Mouse (Mus musculus) embryonic facial prominence, embryonic 15.5 days (tissue): ENCODE data around the gene Loxl3. TPM values are rescaled to one million over a fixed set of nuclear protein-coding genes. Genes with fewer than 3 reads are reported as not detected.

ENCODE experiments used
- ATAC-seq: fragments of 200-750 bp; cut with Nextera tagmentation; 2 replicates; pipeline ENCODE4 v1.8.0; 2017; ENCODE audit warnings: low read depth, moderate TSS enrichment; ENCODE audit not compliant: insufficient number of reproducible peaks, low FRiP score, low TSS enrichment
- H3K27ac ChIP-seq: fragments of 300-500 bp; sonication (generic); replicated peaks from 2 replicates; pipeline ENCODE4 v1.5.1; 2015; ENCODE audit warnings: mild to moderate bottlenecking, inconsistent platforms
- H3K27me3 ChIP-seq: fragments of 300-500 bp; sonication (generic); 2 replicates; pipeline ENCODE4 v1.6.1; 2015; ENCODE audit warnings: inconsistent platforms
- H3K36me3 ChIP-seq: fragments of 300-500 bp; sonication (generic); 2 replicates; pipeline ENCODE4 v1.6.1; 2015; ENCODE audit warnings: mild to moderate bottlenecking, inconsistent platforms
- H3K4me1 ChIP-seq: fragments of 300-500 bp; sonication (generic); 2 replicates; pipeline ENCODE4 v1.6.1; 2015; ENCODE audit warnings: inconsistent platforms
- H3K4me2 ChIP-seq: fragments of 300-500 bp; sonication (generic); replicated peaks from 2 replicates; pipeline ENCODE4 v1.6.1; 2015; ENCODE audit warnings: mild to moderate bottlenecking, inconsistent platforms
- H3K4me3 ChIP-seq: fragments of 300-500 bp; sonication (generic); replicated peaks from 2 replicates; pipeline ENCODE4 v1.5.1; 2015; ENCODE audit warnings: mild to moderate bottlenecking, inconsistent platforms
- H3K9ac ChIP-seq: fragments of 300-500 bp; sonication (generic); 2 replicates; pipeline ENCODE4 v1.6.1; 2015; ENCODE audit warnings: inconsistent platforms
- H3K9me3 ChIP-seq: fragments of 300-500 bp; sonication (generic); replicated peaks from 2 replicates; pipeline ENCODE4 v1.6.1; 2016; ENCODE audit warnings: inconsistent platforms
- WGBS: fragments of 180-500 bp; shearing (Covaris S2); methylation state at CpG from one replicate; pipeline ENCODE4 v1.1.7; 2015; 5-methylcytosine and 5-hydroxymethylcytosine counted together
- polyA plus RNA-seq: library from polyadenylated mRNA; unstranded; fragments of >200 nt; fragmentation: Nextera tagmentation; extraction: Ambion mirVana; gene quantifications from 2 replicates; pipeline ENCODE4 v1.2.1, GENCODE M21; 2015

Loxl3 gene
- polyA plus RNA-seq, 1 experiment from 2014 or later: 25.4 TPM

DNA sequence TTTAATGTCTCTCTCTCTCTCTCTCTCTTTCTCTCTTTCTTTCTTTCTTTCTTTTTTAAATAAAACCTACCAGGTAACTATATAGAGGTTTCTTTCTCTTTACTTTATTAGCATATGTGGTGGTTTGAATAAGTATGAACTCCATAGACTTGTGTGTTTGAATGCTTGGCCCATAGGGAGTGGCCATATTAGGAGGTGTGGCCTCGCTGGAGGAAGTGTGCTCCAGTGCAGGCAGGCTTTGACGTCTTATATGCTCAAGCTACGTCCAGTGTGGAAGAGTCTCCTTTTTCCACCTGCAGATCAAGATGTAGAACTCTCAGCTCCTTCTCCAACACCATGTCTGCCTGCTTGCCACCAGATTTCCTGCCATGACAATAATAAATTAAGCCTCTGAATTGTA is 14.9 kb upstream of the Loxl3 start:
- no peaks in the 10 kb centered on the region for H3K4me1 ChIP-seq
- no peak overlapping the region for H3K4me3 ChIP-seq
- no peaks in the 10 kb centered on the region for H3K9me3 ChIP-seq
- ATAC-seq: no peak
- no peak overlapping the region for H3K27ac ChIP-seq
- no peaks in the 10 kb centered on the region for H3K27me3 ChIP-seq
- H3K4me2 ChIP-seq: no peak overlapping the region
- H3K9ac ChIP-seq: no peak overlapping the region
- 66% methylated on average over 3 of the region's 3 CpGs for WGBS
- H3K36me3 ChIP-seq: no peaks in the 10 kb centered on the region

DNA sequence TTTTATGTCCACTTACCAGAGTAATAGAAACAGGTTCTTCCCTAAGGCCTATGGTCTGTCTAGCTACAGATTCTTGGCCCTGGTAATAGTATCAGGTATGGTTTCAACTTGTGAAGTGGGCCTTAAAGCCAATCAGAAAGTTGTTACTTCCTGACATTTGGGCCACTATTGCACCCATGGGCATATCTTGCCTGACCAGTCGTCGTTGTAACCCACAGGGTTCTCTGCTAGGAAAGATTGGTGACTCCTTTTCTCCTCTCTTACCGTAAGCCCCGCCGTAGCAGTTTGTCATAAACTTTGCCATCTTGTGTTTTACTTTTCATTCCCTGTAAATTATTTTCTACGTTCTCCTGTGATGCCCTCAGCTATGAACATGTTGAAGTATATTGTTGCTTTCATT is 13.9 kb upstream of the Loxl3 start:
- Histone ChIP-seq H3K36me3 (no peaks in the 10 kb centered on the region), H3K27ac (no peak overlapping the region), H3K27me3 (no peaks in the 10 kb centered on the region), H3K4me3 (no peak overlapping the region), H3K9ac (no peak overlapping the region), H3K4me2 (no peak overlapping the region), H3K9me3 (no peaks in the 10 kb centered on the region), H3K4me1 (no peaks in the 10 kb centered on the region)
- WGBS: 92% methylated on average over 6 of the region's 6 CpGs
- ATAC-seq: no peak

DNA sequence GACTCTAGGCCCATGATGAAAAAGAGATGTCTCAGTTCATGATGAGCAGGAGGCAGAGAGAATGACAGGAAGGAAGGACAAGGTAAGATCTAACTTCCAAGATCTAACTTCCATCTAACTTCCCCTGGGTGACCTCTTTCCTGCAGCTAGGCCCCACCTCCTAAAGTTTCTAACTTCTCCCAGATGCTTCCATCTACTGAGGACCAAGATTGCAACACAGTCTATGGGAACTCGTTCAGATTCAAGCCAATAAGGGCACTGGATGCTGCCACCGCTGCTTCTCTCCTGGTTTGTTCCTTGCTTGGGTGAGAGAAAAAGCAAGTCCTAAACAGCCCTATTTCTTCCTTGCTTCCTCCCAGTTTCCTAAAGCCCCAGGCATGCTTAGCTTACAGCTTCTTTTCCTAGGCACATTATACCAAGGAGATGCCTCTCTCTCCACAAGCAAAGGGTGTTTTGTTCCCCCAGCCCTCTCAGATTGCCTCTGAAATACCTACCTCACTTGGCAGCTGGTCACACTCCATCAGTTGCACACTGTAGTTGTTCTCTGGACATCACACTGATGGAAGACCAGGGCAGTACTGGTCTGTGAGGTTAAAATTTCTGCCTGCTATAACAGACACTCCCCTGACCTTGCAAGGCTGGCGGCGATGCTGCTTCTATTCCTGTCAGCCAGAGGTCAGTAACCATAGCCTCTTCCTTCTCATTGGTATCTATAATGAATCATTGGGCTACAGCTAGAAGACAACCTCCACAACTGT is 13.0 kb upstream of the Loxl3 start:
- WGBS: 70% methylated on average over 4 of the region's 4 CpGs
- H3K9ac ChIP-seq: no peak overlapping the region
- no peak overlapping the region for H3K4me2 ChIP-seq
- H3K27me3 ChIP-seq: no peaks in the 10 kb centered on the region
- H3K9me3 ChIP-seq: no peaks in the 10 kb centered on the region
- H3K4me3 ChIP-seq: no peak overlapping the region
- ATAC-seq: no peak
- H3K36me3 ChIP-seq: no peaks in the 10 kb centered on the region
- H3K27ac ChIP-seq: no peak overlapping the region
- H3K4me1 ChIP-seq: no peaks in the 10 kb centered on the region

DNA sequence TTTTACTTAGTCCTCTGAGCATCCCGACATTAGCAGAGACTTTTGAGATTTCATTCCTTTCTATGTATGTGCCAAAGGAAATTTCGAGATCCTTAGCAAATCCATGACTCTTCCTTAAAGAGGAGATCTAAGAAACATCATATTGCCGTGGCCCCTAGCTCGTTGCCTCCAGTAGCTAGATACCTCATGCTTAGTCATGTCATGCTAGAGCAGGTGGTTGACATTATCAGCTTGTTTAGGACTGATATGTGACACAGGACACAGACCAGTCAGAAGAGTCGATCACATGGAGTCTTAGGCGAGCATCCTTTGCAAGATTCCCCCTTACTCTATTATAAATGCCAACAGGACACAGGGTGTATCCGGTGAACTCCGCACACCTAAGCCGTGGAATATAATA is 11.0 kb upstream of the Loxl3 start:
- Histone ChIP-seq H3K4me1 (peaks cover 7% of the 10 kb centered on the region; the same call in 1 of the 2 replicates), H3K36me3 (no peaks in the 10 kb centered on the region), H3K4me3 (no peak overlapping the region), H3K9ac (no peak overlapping the region), H3K27me3 (no peaks in the 10 kb centered on the region), H3K9me3 (no peaks in the 10 kb centered on the region), H3K4me2 (no peak overlapping the region), H3K27ac (no peak overlapping the region)
- ATAC-seq: no peak
- 84% methylated on average over 9 of the region's 9 CpGs for WGBS

DNA sequence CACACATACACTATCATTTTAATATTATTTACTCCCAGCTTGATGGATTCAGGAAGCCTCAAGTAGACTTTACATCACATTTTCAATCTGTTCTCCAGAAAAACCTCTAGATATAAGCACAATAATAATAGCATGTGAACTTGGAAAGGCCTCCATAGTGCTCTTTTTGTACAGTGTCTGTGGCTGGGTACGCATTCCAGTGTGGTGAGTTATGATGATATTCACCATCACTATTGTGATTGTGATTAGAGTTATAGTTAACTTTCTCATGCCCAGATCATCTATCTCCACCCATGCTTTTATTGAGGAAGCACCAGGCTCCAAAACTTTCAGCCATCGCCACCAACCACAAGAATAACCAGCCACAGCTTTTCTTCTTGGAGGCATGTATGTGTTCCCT is 10.2 kb upstream of the Loxl3 start:
- no peak for ATAC-seq
- peaks cover 11% of the 10 kb centered on the region; the same call in 1 of the 2 replicates for H3K4me1 ChIP-seq
- WGBS: 83% methylated on average over 2 of the region's 2 CpGs

DNA sequence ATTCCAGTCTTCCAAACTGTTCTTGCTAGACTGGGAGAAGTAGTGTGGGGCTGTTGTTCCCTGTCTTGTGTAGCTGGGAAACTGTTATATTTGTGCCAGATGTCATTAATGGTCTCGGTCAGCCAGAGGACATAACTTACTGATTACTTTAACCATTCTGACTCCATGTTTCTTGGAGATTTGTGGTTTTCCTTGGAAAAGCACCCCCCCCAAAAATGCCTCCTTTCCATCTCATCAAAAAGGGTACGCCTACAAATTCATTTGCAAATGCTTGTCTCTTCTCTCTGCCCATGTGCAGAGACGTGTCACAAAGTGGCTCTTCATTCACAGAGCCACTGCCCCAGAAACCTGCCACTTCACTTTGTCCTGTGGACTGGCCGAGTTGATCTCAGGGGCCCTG is 9.6 kb upstream of the Loxl3 start:
- no peak overlapping the region for H3K9ac ChIP-seq
- no peak overlapping the region for H3K4me2 ChIP-seq
- no peaks in the 10 kb centered on the region for H3K27me3 ChIP-seq
- H3K4me1 ChIP-seq: peaks cover 17% of the 10 kb centered on the region
- no peaks in the 10 kb centered on the region for H3K9me3 ChIP-seq
- ATAC-seq: no peak
- H3K36me3 ChIP-seq: no peaks in the 10 kb centered on the region
- no peak overlapping the region for H3K4me3 ChIP-seq
- WGBS: 52% methylated on average over 4 of the region's 4 CpGs
- H3K27ac ChIP-seq: no peak overlapping the region

More for the DNA sequence above, 10.2 kb upstream of the Loxl3 start:
- Histone ChIP-seq H3K27ac (no peak overlapping the region), H3K36me3 (no peaks in the 10 kb centered on the region), H3K4me2 (no peak overlapping the region), H3K9me3 (no peaks in the 10 kb centered on the region), H3K27me3 (no peaks in the 10 kb centered on the region), H3K9ac (no peak overlapping the region), H3K4me3 (no peak overlapping the region)

DNA sequence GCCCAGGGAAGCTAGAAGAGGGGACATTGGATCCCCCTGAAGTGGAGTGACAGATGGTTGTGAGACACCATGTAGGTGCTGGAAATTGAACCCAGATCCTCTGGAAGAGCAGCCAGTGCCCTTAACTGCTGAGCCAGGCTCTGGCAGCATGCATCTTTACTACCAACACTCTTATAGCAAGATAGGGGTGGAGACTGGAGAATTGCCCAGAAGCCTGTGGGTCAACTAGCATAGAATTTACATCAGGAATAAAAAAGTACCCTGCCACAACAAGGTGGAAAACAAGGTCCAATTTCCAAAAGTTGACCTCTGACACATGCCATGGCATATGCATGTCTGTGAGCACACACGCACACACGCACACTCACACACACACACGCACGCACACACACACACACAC is 8.8 kb upstream of the Loxl3 start:
- ATAC-seq: no peak
- 99% methylated on average over 4 of the region's 4 CpGs for WGBS
- peaks cover 5% of the 10 kb centered on the region; the same call in 1 of the 2 replicates for H3K27me3 ChIP-seq
- H3K9me3 ChIP-seq: no peaks in the 10 kb centered on the region
- peaks cover 21% of the 10 kb centered on the region for H3K4me1 ChIP-seq
- no peak overlapping the region for H3K4me2 ChIP-seq
- H3K4me3 ChIP-seq: no peak overlapping the region
- no peak overlapping the region for H3K9ac ChIP-seq
- no peak overlapping the region for H3K27ac ChIP-seq
- H3K36me3 ChIP-seq: no peaks in the 10 kb centered on the region

DNA sequence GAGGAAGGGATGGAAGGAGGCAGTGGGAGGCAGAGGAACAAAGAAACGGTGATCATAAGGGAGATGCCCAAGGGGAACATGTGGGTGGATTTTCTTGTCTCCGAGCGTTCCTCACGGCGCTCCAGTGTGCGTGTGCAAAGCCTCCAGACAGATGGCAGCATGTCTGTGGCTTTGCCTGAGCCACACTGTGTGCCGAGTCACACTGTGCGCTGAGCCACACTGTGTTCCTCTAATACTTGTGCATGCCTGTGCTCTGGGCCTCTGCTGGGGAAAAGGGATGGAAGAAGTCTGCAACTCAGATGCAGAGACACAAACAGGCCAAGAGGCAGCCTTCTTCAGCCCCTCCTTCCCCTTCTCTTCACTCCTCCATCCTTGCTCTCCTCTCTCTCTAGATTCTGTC is 6.7 kb upstream of the Loxl3 start:
- Histone ChIP-seq H3K4me3 (no peak overlapping the region), H3K4me1 (peaks cover 32% of the 10 kb centered on the region), H3K9me3 (no peaks in the 10 kb centered on the region), H3K36me3 (no peaks in the 10 kb centered on the region), H3K27ac (peak overlapping the region; percentile 39; the same call in 1 of the 2 replicates), H3K27me3 (peaks cover 19% of the 10 kb centered on the region), H3K4me2 (no peak overlapping the region), H3K9ac (no peak overlapping the region)
- WGBS: 59% methylated on average over 8 of the region's 8 CpGs
- no peak; the same call in 1 of the 2 replicates for ATAC-seq

DNA sequence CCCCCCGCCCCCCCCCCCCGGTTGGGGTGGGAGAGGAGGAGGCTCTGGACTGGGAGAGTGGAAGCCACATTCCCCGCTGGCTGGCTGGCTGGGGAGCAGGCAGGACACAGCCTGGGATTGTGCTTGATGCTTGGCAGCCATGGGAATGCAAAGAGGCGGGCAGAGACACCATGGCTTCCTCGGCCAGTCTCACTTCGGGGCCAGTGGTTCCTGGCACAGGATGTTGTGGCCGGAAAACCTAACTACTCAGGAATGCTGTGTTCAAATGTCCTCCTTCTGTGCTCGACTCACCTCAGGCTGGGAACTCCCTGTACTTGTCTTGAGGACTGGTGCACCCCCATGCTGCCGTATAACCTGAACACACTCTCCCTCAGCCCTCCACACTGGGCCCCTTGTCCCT is 6.3 kb upstream of the Loxl3 start:
- no peak overlapping the region for H3K9ac ChIP-seq
- H3K9me3 ChIP-seq: no peaks in the 10 kb centered on the region
- no peaks in the 10 kb centered on the region for H3K36me3 ChIP-seq
- peak; percentile 67 for ATAC-seq
- peaks cover 37% of the 10 kb centered on the region for H3K4me1 ChIP-seq
- peak overlapping the region; percentile 39; the same call in 1 of the 2 replicates for H3K27ac ChIP-seq
- WGBS: 33% methylated on average over 6 of the region's 9 CpGs
- H3K27me3 ChIP-seq: peaks cover 21% of the 10 kb centered on the region
- H3K4me2 ChIP-seq: no peak overlapping the region
- H3K4me3 ChIP-seq: no peak overlapping the region

DNA sequence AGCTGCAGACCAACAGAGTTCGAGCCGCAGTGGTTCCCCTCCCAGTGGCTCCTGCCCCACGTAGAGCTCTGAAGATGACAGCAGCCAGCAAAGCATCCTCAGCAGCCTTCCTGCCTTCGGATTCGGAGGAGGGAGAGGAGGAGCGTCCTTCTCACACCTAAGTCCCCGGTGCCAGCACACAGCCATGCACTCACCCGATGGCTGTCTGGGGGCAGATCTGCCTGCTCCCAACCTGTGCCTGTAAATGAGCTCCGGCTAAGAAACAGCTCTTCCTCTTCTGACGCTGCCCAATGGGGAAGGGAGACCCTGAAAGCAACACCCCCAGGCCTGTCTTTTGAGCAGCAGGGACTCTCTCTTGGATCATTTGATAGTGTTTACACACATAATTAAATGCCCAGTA is 4.2 kb upstream of the Loxl3 start:
- H3K27ac ChIP-seq: no peak overlapping the region
- H3K9me3 ChIP-seq: no peaks in the 10 kb centered on the region
- H3K36me3 ChIP-seq: no peaks in the 10 kb centered on the region
- peaks cover 21% of the 10 kb centered on the region for H3K27me3 ChIP-seq
- no peak overlapping the region for H3K9ac ChIP-seq
- H3K4me2 ChIP-seq: no peak overlapping the region
- WGBS: 24% methylated on average over 10 of the region's 10 CpGs
- ATAC-seq: no peak
- peaks cover 53% of the 10 kb centered on the region for H3K4me1 ChIP-seq
- no peak overlapping the region for H3K4me3 ChIP-seq

DNA sequence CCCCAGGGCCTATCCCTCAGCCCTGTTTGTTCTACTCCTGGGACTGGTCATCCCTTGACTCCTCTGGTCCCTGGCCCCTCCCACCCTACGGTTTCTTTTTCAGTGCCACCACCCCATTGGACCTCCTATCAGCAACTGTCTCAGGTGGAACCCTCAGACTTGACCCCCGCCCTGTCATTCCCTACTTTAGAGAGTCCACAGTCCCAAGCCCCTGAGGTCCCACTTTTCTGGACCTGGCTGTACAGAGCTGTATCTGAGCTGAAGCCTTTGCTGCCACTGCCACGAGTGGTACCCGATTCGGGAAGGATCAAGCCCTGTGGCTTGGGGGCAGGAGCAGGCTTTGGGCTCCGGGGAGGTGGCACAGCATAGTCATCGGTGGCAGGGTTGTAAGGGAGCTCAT is 2.9 kb upstream of the Loxl3 start:
- 55% methylated on average over 7 of the region's 7 CpGs for WGBS
- no peak overlapping the region for H3K27ac ChIP-seq
- H3K4me3 ChIP-seq: no peak overlapping the region
- no peak overlapping the region for H3K4me2 ChIP-seq
- H3K4me1 ChIP-seq: peaks cover 61% of the 10 kb centered on the region
- ATAC-seq: no peak
- H3K36me3 ChIP-seq: no peaks in the 10 kb centered on the region
- peaks cover 23% of the 10 kb centered on the region for H3K27me3 ChIP-seq
- no peak overlapping the region for H3K9ac ChIP-seq
- H3K9me3 ChIP-seq: no peaks in the 10 kb centered on the region
